In the genomic region with DNA sequence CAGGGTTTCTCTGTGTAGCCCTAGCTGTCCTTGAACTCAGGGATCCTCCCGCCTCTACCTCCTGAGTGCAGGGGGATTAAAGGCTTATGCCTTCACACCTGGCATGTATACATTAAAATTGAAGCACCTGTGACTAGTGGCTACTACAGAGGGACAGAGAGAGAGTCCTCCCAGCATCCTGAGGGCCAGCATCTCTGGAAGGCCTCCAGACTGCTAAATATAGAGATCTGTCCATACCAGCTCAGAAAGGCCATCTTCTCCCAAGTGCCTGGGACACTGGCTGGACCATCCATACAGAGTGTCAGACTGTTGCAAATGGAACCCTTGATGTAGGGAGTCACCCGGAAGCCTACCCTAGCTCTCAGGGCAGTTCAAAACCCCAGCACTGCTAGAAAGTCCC, we compare ENCODE assay signal across 24 mouse cellular contexts.
"Had no signal": no experiment of that assay in that cellular context is flagged by ENCODE, and none has a peak within 500 bp of the region (broad histone marks: within the 10 kb centered on the region; RNA-seq: fewer than 3 reads in every experiment).

No protein-coding gene starts in this region.

- H3K4me2 ChIP-seq: forebrain, embryonic 15.5 days; heart, embryonic 11.5 days; heart, embryonic 13.5 days; heart, embryonic 15.5 days; hindbrain, embryonic 13.5 days; hindbrain, embryonic 15.5 days; kidney, embryonic 15.5 days; limb, embryonic 12.5 days; liver, embryonic 11.5 days; liver, embryonic 13.5 days; liver, embryonic 15.5 days had no signal

- ATAC-seq: forebrain, embryonic 15.5 days; forebrain, postnatal 0 days; hindbrain, postnatal 0 days had no signal

- H3K9ac ChIP-seq: forebrain, embryonic 15.5 days; forebrain, postnatal 0 days; heart, embryonic 15.5 days; hindbrain, embryonic 13.5 days; hindbrain, embryonic 15.5 days; kidney, embryonic 15.5 days; limb, embryonic 12.5 days; liver, embryonic 15.5 days had no signal

- H3K27ac ChIP-seq: forebrain, embryonic 15.5 days; heart, embryonic 13.5 days; hindbrain, embryonic 13.5 days; hindbrain, embryonic 15.5 days; hindbrain, postnatal 0 days; kidney, embryonic 15.5 days; kidney, postnatal 0 days; layer of hippocampus, adult 2 months; left cerebral cortex, adult 2 months; limb, embryonic 12.5 days; liver, embryonic 15.5 days had no signal

- H3K4me3 ChIP-seq: forebrain, embryonic 15.5 days; heart, embryonic 13.5 days; heart, embryonic 15.5 days; hindbrain, embryonic 13.5 days; hindbrain, embryonic 15.5 days; kidney, embryonic 15.5 days; layer of hippocampus, adult 2 months; left cerebral cortex, adult 2 months; limb, embryonic 10.5 days; limb, embryonic 12.5 days; liver, embryonic 13.5 days; liver, embryonic 15.5 days had no signal

- H3K27me3 ChIP-seq: forebrain, embryonic 15.5 days; heart, embryonic 13.5 days; heart, embryonic 15.5 days; hindbrain, embryonic 13.5 days; hindbrain, embryonic 15.5 days; kidney, embryonic 15.5 days; limb, embryonic 12.5 days had no signal

- H3K4me1 ChIP-seq: forebrain, embryonic 15.5 days; hindbrain, embryonic 15.5 days had no signal

- H3K9me3 ChIP-seq: forebrain, embryonic 15.5 days; heart, embryonic 13.5 days; heart, embryonic 15.5 days; hindbrain, embryonic 13.5 days; hindbrain, embryonic 15.5 days; kidney, embryonic 15.5 days; limb, embryonic 10.5 days; limb, embryonic 12.5 days; liver, embryonic 13.5 days had no signal

- H3K36me3 ChIP-seq: forebrain, embryonic 15.5 days; heart, embryonic 13.5 days; heart, embryonic 15.5 days; hindbrain, embryonic 13.5 days; hindbrain, embryonic 15.5 days; kidney, embryonic 15.5 days; limb, embryonic 10.5 days; limb, embryonic 12.5 days; liver, embryonic 13.5 days; liver, embryonic 15.5 days had no signal

- DNase-seq: forebrain, postnatal 0 days; gastrocnemius, postnatal 10 days; gastrocnemius, postnatal 25 days; kidney, adult 11 months; kidney, adult 2 months; kidney, adult 9 months; kidney, postnatal 14 days; kidney, postnatal 4 days; liver, embryonic 13.5 days had no signal
